Mouse (Mus musculus) frontal cortex, postnatal 10 days (tissue): ENCODE results near the gene Bmp5.

Source experiments
- DNase-seq, 2 experiments: peaks; one replicate each; pipeline ENCODE4 v3.0.0; 2022; ENCODE audit warnings: low spot score in 2 of 2, mixed read lengths in 1 of 2

Bmp5 gene

DNA sequence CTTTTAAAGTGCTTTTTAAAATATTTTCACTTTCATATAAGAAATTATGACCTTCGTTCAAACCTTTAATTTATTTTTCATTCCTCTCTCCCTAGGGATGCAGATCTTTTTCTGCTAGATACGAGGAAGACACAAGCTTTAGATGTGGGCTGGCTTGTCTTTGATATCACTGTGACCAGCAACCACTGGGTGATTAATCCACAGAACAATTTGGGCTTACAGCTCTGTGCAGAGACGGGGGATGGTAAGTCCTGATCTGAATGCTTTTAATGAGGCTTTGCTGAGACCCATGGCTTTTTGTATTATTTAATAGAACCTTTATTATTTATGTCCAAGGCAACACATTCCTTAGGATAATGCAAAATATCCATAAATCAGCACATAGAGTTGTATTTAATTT, 64.3 kb downstream of the Bmp5 start:
- no peak for DNase-seq

GRCm38 (mm10) chr9:75840841-75841240, 65.7 kb downstream of the Bmp5 start:
- DNase-seq = no peak

DNA sequence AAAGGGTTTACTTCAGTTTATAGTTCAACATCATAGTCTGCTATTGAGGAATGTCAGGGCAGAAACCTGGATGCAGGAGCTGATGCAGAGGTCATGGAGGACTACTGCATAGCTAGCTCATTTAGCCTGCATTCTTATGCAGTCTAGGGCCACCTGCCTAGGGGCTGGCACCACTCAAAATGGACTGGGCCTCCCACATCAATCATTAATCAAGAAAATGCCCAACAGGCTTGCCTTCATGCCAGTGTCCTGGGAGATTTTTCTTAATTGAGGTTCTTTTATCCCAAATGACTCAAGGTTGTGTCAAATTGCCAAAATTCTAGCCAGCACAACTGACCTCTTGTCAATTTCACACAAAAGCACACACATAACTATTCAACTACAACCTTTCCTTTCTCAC, 70.8 kb downstream of the Bmp5 start:
- no peak for DNase-seq

- DNase-seq = no peak
These were observed 75.6 kb downstream of the Bmp5 start for GRCm38 (mm10) chr9:75850670-75851228.

DNA sequence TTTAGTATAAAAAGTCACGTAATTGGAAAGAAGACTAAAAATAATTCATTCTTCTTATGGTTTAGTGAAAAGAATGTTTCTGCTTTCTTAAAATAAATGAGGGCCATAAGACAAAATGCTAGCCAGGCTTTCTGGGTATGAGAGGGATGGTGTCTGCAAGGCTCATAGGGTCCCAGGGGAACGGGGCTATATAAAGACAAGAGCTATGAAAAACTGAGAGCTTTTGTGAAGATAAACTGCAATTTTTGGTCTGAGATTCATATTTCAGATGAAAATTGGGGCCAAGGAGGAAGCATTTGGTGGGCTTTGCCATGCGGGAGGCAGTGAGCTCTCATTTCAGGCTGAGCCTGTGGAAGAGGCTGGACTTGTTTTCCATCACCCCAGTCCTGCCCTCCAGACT, 83.0 kb downstream of the Bmp5 start:
- no peak for DNase-seq

GRCm38 (mm10) chr9:75858939-75859338, 83.8 kb downstream of the Bmp5 start:
- no peak for DNase-seq

GRCm38 (mm10) chr9:75870332-75871177, 95.4 kb downstream of the Bmp5 start:
- DNase-seq = no peak

DNA sequence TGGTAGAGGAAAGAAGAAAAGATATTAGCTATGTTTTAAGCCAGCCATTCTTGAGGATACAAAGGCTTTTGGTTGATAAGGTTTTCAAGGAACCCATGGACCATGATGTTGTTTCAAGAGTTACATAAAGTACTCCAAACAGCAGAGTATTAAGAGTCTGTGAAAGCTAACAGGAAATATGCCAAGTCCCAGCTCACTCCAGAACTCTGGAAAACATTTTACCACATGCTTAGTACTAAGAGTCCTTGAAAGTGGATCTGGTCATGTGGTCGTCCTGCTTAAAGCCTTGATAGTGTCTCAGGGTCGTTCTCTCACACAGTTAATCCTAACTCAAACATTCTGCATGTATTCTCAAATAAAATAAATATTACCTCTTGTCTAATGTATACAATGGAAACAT, 101.2 kb downstream of the Bmp5 start:
- DNase-seq = no peak

DNA sequence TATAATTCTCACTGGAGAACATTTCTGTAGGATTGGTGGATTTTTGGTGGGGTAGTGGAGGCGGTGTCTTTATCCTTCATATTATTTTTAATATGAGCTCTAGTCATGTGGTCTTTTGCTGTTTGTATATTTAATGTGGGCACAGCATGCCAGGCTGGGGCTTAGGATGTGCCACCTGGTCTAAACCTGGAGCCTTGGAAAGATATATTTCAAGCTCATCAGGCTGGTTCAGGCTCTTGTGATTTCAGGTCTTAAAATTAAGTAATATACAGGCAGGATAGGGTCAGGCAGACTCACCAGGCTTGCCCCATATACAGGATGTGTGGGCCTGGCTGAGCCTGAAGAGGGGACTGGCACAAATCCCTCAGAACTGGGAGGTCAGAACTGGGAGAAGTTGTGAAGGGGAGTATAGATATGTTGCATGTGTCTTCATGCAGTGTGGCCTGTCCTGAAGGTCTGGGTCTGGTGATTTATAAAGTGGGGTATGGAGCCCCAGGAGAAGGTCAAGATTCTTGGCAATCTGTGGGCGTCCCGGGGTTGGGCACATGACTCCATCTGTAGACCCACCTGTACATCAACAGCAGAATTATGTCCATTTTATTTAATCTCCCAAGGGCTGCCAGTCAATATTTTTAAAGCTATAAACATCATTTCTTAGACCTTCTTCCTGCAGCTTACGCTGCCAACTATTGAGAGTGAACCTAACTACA, 108.5 kb downstream of the Bmp5 start:
- DNase-seq = no peak

GRCm38 (mm10) chr9:75886801-75887544, 111.8 kb downstream of the Bmp5 start:
- no peak for DNase-seq

GRCm38 (mm10) chr9:75896918-75897317, 121.8 kb downstream of the Bmp5 start:
- DNase-seq = no peak

GRCm38 (mm10) chr9:75898022-75898421, 122.9 kb downstream of the Bmp5 start:
- DNase-seq = no peak

DNA sequence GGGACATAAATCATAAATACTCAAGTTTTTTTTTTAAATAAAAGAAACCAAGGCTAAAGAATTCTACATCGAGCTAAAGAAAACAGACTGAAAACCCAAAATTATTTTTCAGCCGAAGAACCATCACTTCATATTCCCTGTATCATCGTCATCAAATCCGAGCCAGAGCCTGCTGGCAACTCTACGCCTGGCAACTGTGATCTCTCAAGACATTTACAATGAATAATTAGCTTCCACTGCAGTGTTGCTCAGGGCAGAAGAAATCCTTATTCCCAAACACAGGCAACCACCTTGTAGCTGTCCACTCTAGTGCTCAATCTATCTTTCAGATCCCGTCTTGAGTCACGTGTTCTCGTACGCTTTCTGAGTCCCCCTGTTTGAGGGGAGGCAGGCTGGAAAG, 126.1 kb downstream of the Bmp5 start:
- no peak for DNase-seq

GRCm38 (mm10) chr9:75905497-75905896, 130.3 kb downstream of the Bmp5 start:
- no peak for DNase-seq

DNA sequence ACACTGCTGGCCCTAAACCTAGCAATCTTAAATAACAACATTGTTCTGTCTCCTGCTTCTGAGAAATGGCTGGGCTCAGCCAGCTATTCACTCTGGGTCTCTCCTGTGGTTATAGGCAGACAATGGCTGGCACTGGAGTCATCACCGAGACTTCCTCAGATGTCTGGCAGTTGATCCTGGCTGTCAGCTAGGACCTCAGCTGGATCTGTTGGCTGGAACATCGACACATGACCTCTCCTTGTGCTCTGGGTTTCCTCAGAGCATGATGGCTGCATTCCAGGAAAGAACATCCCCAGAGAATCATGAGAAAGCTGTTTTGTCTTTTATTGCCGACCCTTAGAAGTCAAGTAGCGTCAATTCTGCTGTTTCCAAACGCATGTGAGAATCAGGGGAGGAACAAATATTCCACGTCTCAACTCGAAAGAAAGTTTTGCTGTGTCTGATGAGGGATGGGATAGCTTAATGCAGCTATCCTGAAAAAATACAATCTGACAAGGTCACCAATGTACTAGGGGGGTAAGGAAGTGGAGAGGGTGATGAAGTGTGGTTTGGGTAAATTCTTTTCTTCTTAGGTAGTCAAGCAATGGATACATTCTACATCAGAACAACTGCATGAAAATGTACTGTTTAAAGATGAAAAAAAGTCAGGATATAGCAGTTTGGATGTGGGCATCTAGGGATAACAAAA, 135.1 kb downstream of the Bmp5 start:
- no peak for DNase-seq

GRCm38 (mm10) chr9:75911542-75911941, 136.4 kb downstream of the Bmp5 start:
- no peak for DNase-seq

- DNase-seq = no peak
These were observed 140.9 kb downstream of the Bmp5 start for GRCm38 (mm10) chr9:75916027-75916426.

GRCm38 (mm10) chr9:75927196-75927880, 152.2 kb downstream of the Bmp5 start:
- DNase-seq = no peak

DNA sequence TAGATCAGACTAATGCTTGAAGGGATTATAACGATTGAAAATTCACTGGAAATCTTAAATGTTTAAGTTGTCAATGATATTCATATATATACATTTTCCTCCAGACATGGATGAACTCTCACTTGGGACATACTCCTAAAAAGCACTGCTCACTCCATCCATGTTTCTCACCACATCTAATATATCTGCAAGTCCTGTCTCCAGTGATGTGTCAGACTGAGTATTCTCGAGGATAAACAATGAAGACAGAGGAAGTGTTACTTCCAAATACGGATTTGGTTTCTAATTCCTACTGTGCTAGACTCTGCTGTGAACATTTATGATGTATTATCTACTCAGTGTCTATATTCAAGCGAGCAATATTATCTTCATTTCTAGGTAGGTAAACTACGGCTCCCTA, 152.9 kb downstream of the Bmp5 start:
- DNase-seq = no peak

DNA sequence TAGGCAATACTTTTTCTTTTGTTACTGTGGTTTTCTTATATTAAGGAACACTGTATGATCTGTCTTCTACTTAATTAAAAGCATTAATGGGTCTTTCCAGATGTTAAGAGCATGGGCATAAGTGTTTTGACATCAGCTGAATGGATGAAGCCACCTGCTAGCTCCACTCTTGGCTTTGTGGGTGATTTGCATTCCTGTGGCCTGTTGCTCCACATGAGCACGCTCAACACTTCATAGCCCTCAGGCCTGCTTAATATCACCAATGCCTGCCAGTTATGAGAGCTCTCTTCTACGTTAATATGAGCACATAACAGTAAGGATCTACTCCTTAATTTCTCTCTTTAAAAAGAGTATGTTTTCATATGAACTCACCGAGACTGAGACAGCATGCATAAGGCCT, 169.5 kb downstream of the Bmp5 start:
- DNase-seq = no peak
